Mouse (Mus musculus) T-cell, adult 66 days (primary cell): Measurements from ENCODE around the gene Lelp1. TPM values are rescaled to one million over a fixed set of nuclear protein-coding genes. Genes with fewer than 3 reads are reported as not detected.

Experiments
- total RNA-seq, 2 experiments: library from RNA; stranded (reverse); gene quantifications; 3 replicates in 1 of 2; 4 replicates in 1 of 2; pipeline ENCODE4 v1.2.4; 2023

Lelp1 gene
- total RNA-seq, result not detected

GRCm38 (mm10) chr3:92142644-92143043 lies at the start of gene Lelp1:
Lelp1 (minus strand) TSS chr3:92142744.

DNA sequence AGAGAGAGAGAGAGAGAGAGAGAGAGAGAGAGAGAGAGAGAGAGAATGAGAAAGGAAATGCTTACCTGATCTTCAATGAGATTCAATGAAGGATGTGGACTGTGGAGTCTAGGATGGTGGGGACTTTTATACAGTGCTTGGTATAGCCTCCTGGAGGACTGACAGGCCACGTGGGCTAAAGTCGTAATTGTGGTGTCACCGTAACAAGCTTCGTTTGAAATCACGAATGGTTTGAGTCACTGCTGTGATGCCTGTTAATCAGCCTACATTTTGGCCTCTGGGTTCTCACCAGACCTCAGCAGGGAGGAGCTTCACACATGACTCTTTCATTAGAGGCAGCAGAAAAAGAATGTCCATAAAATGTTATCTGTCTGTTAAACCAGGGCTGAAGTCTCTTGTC lies 18.7 kb downstream of the Lelp1 start, which contains the start of gene Prr9:
TSS of gene Prr9 (minus strand) at position 101 of the 400 bp plus-strand sequence.

Other genes with a start within 250 kb of the Lelp1 start
- gene Pglyrp3, start 128.2 kb downstream of the Lelp1 start, total RNA-seq, result not detected
- gene Lor, start 59.6 kb downstream of the Lelp1 start, total RNA-seq, result not detected
- gene Prr9, start 18.8 kb downstream of the Lelp1 start, total RNA-seq, result not detected
- not detected for gene Sprr2a1, start 73.1 kb upstream of the Lelp1 start, total RNA-seq
- not detected for gene Sprr2a2, start 73.2 kb upstream of the Lelp1 start, total RNA-seq
- not detected for gene Sprr2a3, start 142.7 kb upstream of the Lelp1 start, total RNA-seq
- gene Sprr2b, start 173.9 kb upstream of the Lelp1 start, total RNA-seq, result not detected
- not detected for gene Sprr2d, start 196.4 kb upstream of the Lelp1 start, total RNA-seq
- gene Sprr2e, start 209.4 kb upstream of the Lelp1 start, total RNA-seq, result not detected
- not detected for gene Sprr2f, start 222.4 kb upstream of the Lelp1 start, total RNA-seq
- not detected for gene Sprr2h, start 242.9 kb upstream of the Lelp1 start, total RNA-seq